Mouse (Mus musculus) embryonic facial prominence, embryonic 10.5 days (tissue): ENCODE results near the gene Fbxo3. TPM values are rescaled to one million over a fixed set of nuclear protein-coding genes. Genes with fewer than 3 reads are reported as not detected.
"Not testable (repeated sequence)": the region's sequence is repeated elsewhere in the genome, so short reads cannot be mapped to it uniquely, and the experiment has no call there.

ENCODE experiments used
- DNase-seq: peaks from one replicate; pipeline ENCODE4 v3.0.0-alpha.2; 2017; ENCODE audit warnings: low spot score
- H3K27ac ChIP-seq: fragments of 300-500 bp; sonication (generic); replicated peaks from 2 replicates; pipeline ENCODE4 v1.5.1; 2016; ENCODE audit warnings: mild to moderate bottlenecking
- H3K27me3 ChIP-seq: fragments of 300-500 bp; sonication (generic); replicated peaks from 2 replicates; pipeline ENCODE4 v1.6.1; 2016; ENCODE audit warnings: low read depth, mild to moderate bottlenecking; ENCODE audit not compliant: poor library complexity, severe bottlenecking
- H3K36me3 ChIP-seq: fragments of 300-500 bp; sonication (generic); replicated peaks from 2 replicates; pipeline ENCODE4 v1.6.1; 2016; ENCODE audit warnings: mild to moderate bottlenecking, moderate library complexity
- H3K4me1 ChIP-seq: fragments of 300-500 bp; sonication (generic); 2 replicates; pipeline ENCODE4 v1.6.1; 2016
- H3K4me3 ChIP-seq: fragments of 300-500 bp; sonication (generic); 2 replicates; pipeline ENCODE4 v1.5.1; 2016; ENCODE audit warnings: mild to moderate bottlenecking, moderate library complexity
- H3K9me3 ChIP-seq: fragments of 300-500 bp; sonication (generic); 2 replicates; pipeline ENCODE4 v1.6.1; 2016; ENCODE audit warnings: mild to moderate bottlenecking
- WGBS: fragments of 180-500 bp; shearing (Covaris S2); methylation state at CpG from one replicate; pipeline ENCODE4 v1.1.7; 2016; 5-methylcytosine and 5-hydroxymethylcytosine counted together
- polyA plus RNA-seq: library from polyadenylated mRNA; unstranded; fragments of >200 nt; fragmentation: Nextera tagmentation; extraction: Ambion mirVana; gene quantifications from 2 replicates; pipeline ENCODE4 v1.2.1, GENCODE M21; 2016

Gene Fbxo3
- polyA plus RNA-seq, 1 experiment from 2014 or later, result 44.4 TPM

DNA sequence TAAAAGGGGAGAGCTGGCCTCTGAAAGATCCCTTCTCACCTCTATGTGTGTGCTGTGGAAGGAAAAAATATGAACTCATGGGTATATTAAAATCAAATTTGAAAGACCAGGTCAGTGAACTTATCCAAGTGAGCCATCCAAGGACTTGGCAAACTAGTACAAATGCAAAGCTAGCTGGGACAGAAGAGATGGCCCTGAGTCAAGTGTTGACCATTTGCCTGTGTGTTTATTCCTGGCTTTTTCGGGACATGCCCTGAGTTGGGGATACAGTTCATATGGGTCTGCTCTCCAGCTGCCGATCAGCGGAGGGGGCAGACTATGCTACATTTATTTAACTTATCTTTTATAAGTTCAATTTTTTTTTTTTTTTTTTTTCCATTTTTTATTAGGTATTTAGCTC lies 18.7 kb upstream of the Fbxo3 start:
- 93% methylated on average over 3 of the region's 3 CpGs for WGBS
- not testable (repeated sequence) for H3K27ac ChIP-seq, H3K36me3 ChIP-seq, H3K9me3 ChIP-seq, H3K4me3 ChIP-seq, H3K4me1 ChIP-seq, H3K27me3 ChIP-seq, DNase-seq

DNA sequence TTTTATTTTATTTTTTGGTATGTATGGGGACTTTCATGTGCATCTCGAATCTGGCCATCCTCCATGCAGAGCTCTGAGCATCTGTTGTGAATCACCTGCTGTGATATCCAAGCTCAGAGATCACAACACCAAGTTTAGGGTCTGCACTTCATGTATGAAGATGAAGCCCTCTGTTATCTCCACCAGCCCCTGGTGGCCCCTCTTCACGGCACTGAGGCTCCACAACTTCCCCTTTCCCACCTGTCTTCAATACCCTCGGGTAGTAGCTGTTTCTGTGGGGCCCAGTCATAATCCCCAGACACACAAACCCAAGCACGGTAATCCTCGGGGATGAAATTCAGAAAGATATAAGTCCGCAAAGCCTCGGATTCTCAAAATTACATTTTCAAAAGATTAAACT lies 4.4 kb upstream of the Fbxo3 start:
- H3K4me1 ChIP-seq, result peaks cover 5% of the 10 kb centered on the region
- H3K9me3 ChIP-seq, result no peaks in the 10 kb centered on the region
- H3K27me3 ChIP-seq, result no peaks in the 10 kb centered on the region
- H3K27ac ChIP-seq, result no peak overlapping the region
- WGBS, result 83% methylated on average over 7 of the region's 7 CpGs
- H3K4me3 ChIP-seq, result no peak overlapping the region
- DNase-seq, result no peak
- no peaks in the 10 kb centered on the region for H3K36me3 ChIP-seq

DNA sequence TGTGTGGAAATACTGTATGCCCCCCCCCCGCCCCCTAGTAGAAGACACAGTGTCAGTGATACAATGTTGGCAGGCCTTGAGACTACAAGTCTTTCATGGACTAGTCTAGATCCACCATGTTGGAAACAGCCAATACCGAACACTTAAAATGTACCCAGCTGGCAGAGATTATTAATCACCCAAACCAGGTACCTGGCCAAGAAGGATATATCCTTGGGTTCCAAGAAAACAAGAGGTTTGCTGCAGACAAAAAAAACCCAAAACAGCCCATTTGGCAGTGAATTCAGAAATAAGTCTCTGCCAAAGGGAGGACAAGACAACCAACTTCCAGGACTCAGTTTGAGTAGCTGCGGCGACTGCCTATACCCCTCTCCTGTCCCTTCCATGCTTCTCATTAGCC lies 2.9 kb upstream of the Fbxo3 start:
- H3K9me3 ChIP-seq, result no peaks in the 10 kb centered on the region
- H3K27ac ChIP-seq, result no peak overlapping the region
- WGBS, result 91% methylated on average over 4 of the region's 4 CpGs
- no peak overlapping the region for H3K4me3 ChIP-seq
- DNase-seq, result no peak
- no peaks in the 10 kb centered on the region for H3K36me3 ChIP-seq
- peaks cover 19% of the 10 kb centered on the region for H3K4me1 ChIP-seq
- H3K27me3 ChIP-seq, result no peaks in the 10 kb centered on the region

DNA sequence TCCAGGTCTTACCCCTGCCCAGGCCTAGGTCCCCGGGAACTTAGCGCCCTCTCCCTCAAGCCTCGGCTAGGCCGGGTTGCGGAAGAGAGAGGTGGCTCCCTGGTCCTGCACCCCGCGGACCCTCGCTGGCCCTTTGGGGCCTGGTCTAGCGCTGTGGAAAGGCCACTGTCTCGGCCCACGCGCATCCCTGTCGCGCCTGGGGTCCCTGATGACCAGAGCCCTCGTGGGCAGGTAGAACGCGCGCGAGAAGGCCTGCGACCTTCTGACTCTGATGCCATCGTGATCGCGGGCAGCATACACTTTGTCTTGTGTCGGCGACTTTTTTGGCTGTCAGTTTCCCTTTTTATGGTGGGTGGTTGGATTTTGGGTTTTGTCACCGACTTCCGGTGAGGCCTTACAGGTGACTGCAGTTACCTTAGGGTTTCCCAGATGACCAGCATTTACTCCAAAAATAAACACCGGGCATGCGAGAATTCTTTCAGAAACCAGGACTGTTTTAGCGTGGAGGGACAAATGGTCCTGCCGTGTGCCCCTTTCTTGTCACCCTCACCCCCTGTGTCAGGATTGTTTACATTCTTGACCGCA lies 710 bp downstream of the Fbxo3 start, which contains the start of gene 4931422A03Rik:
TSS of gene 4931422A03Rik (minus strand) at position 223 of the 585 bp plus-strand sequence.
- peaks cover 5% of the 10 kb centered on the region; the same call in 1 of the 2 replicates for H3K36me3 ChIP-seq
- DNase-seq, result no peak
- H3K9me3 ChIP-seq, result no peaks in the 10 kb centered on the region
- H3K4me1 ChIP-seq, result peaks cover 24% of the 10 kb centered on the region
- 1% methylated on average over 32 of the region's 32 CpGs for WGBS
- peak within 1 kb of the TSS; percentile 95 for H3K27ac ChIP-seq
- H3K27me3 ChIP-seq, result no peaks in the 10 kb centered on the region
- H3K4me3 ChIP-seq, result peak within 1 kb of the TSS; percentile 98

DNA sequence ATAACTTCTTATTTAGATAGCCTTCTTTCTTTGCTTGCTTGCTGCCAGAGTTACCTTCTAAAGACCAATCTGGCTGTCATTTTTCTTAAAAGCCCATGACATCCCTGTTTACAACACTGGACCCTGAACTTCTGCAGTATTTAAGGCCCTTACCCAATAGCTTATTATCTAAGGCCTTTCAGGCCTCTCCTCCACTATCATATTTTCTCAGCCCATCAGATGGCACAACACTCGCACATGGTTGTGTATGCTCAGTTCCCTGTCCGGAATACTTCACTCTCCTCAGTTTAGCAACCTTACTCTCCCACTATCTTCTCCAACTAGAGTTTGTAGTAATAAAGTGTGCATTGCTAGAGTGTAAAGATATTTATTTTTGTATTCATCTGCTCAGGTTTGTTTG lies 1.6 kb downstream of the Fbxo3 start:
- H3K27ac ChIP-seq, result no peak overlapping the region
- no peaks in the 10 kb centered on the region for H3K9me3 ChIP-seq
- H3K27me3 ChIP-seq, result no peaks in the 10 kb centered on the region
- peaks cover 24% of the 10 kb centered on the region for H3K4me1 ChIP-seq
- WGBS, result 79% methylated on average over 2 of the region's 2 CpGs
- DNase-seq, result no peak
- H3K4me3 ChIP-seq, result peak overlapping the region; percentile 98
- peaks cover 12% of the 10 kb centered on the region for H3K36me3 ChIP-seq

DNA sequence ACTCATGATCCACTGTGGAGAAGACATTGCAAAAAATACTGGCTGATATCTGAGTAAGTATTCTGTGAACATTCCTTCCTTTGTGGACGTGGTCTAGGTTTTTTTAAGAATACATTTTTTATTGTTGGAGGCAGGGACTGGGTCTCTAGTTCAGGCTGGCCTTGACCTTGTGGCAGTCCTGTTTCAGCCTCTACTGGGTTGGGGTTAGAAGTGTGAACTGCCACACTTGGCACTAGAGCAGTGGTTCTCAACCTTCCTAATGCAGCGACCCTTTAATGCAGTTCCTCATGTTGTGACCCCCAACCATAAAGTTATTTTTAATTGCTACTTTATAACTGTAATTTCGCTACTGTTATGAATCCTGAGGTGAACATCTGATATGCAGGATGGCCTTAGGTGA lies 2.9 kb downstream of the Fbxo3 start:
- Histone ChIP-seq H3K27ac (no peak overlapping the region), H3K9me3 (no peaks in the 10 kb centered on the region), H3K27me3 (no peaks in the 10 kb centered on the region), H3K36me3 (peaks cover 23% of the 10 kb centered on the region), H3K4me1 (peaks cover 24% of the 10 kb centered on the region), H3K4me3 (no peak overlapping the region)
- 91% methylated on average over 3 of the region's 3 CpGs for WGBS
- no peak for DNase-seq

DNA sequence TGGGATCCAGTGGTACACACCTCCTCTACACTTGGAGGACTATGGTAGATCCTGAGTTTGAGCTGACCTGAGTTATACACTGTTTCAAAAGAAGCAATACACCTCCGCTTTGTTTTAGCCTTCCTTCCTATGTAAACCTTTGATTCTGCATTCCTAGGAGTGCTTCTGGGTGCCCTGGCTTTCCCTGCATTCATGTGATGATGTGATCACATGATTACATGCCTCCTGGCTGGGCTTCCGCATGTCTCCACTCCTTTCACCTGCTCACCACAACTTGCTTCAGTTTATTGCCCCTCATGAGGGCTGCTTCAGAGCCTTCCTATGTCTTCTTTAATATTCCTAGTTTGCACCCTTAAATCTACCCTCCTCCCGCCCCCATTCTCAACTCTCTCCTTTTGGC lies 4.5 kb downstream of the Fbxo3 start:
- DNase-seq, result no peak
- 91% methylated on average over 3 of the region's 3 CpGs for WGBS
- H3K27me3 ChIP-seq, result no peaks in the 10 kb centered on the region

DNA sequence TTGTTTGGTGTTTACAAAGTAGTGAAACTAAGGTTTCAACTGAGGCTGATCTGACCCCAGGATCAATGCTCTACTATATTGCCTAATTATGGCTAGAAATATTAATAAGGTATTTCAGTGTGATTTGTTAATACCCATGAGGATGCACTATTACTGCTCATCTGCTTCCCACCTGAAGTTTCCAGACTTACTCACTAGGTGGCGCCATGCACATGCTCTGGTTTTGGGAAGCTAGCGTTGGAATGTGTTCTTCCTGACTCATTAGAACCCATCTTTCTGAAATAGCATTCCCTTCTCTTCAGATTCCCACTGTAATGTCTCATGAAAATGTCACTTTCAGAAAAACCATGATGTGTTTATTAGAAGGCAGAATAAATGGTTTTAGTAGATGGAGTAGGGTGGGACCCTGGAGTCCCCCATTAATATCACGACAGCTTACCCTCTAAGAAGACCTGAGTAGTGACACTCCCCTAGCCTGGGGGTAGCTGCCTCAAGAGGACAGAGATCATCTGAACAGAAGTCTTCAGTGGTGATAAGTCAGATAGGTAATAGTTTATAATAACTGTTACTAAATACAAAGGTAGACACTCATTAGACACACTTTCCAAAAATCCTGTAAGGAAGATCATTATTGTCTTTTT lies 7.4 kb downstream of the Fbxo3 start:
- peak; percentile 67 for DNase-seq
- Histone ChIP-seq H3K4me3 (no peak overlapping the region), H3K36me3 (peaks cover 63% of the 10 kb centered on the region), H3K4me1 (peaks cover 2% of the 10 kb centered on the region; the same call in 1 of the 2 replicates), H3K9me3 (no peaks in the 10 kb centered on the region), H3K27ac (no peak overlapping the region), H3K27me3 (no peaks in the 10 kb centered on the region)
- 36% methylated on average over 3 of the region's 3 CpGs for WGBS

More for the DNA sequence above, 4.5 kb downstream of the Fbxo3 start:
- H3K4me1 ChIP-seq, result peaks cover 24% of the 10 kb centered on the region
- H3K36me3 ChIP-seq, result peaks cover 39% of the 10 kb centered on the region
- no peak overlapping the region for H3K4me3 ChIP-seq
- no peak overlapping the region for H3K27ac ChIP-seq
- no peaks in the 10 kb centered on the region for H3K9me3 ChIP-seq

DNA sequence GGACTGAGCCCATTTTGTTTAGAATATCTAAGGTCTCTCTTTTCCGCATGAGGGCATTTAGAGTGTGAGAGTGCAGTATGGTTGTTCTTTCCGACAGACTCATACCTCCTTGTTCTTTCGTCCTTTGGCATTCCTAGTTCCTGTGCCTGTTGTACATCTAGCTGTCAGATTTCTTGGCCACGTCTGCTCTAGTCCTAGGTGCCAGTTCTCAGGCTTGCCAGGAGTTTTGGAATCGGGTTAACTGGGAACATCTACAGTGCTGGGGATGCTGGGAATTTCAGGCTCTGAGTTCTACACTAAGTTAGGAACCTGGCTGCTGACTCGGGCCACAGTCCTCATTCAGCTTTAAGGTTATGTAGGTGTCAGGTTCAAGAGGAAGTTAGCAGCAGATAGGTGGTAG lies 8.1 kb downstream of the Fbxo3 start:
- Histone ChIP-seq H3K27me3 (no peaks in the 10 kb centered on the region), H3K36me3 (peaks cover 68% of the 10 kb centered on the region), H3K27ac (no peak overlapping the region), H3K9me3 (no peaks in the 10 kb centered on the region), H3K4me1 (no peaks in the 10 kb centered on the region), H3K4me3 (no peak overlapping the region)
- WGBS, result 89% methylated on average over 6 of the region's 6 CpGs
- no peak for DNase-seq

DNA sequence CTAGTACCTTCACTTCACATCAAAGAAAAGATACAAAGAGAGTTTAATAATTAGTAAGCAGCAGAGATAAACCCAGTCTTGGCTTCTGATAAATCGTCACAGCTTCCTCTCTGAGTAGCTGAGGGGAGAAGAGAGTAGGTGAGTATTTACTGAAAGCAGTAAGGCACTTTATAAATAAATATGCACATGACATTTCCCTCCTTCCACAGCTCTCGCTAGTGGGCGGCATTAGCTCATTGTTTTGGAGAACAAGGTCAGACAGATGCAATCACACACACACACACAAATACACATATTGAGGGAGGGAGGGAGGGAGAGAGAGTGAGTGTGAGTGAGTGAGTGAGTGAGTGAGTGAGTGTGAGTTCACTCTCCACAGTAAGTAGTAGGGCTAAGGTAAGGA lies 8.8 kb downstream of the Fbxo3 start:
- H3K9me3 ChIP-seq, result no peaks in the 10 kb centered on the region
- DNase-seq, result no peak
- no peaks in the 10 kb centered on the region for H3K27me3 ChIP-seq
- 82% methylated on average over 3 of the region's 3 CpGs for WGBS
- no peak overlapping the region for H3K27ac ChIP-seq
- H3K4me1 ChIP-seq, result no peaks in the 10 kb centered on the region
- H3K36me3 ChIP-seq, result peaks cover 71% of the 10 kb centered on the region
- no peak overlapping the region for H3K4me3 ChIP-seq

DNA sequence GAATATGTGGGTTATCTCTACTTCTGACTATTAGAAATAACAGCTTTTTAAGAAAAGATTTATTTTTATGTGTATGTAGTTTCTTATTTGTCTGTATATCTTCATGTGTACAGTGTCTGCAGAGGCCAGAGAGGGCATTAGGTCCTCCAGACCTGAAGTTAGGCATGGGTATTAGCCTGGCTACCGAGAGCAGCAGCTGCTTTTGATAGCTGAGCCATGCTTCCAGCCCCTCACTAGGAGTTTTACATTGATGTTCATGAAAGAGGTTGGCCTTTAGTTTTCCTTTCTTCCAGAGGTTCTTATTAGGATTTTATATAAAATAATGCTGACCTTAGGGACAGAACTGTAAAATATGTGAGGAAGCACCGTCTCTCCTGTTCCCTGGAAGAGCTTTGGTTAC lies 10.7 kb downstream of the Fbxo3 start:
- 73% methylated on average over 2 of the region's 2 CpGs for WGBS
- H3K36me3 ChIP-seq, result peaks cover 75% of the 10 kb centered on the region

DNA sequence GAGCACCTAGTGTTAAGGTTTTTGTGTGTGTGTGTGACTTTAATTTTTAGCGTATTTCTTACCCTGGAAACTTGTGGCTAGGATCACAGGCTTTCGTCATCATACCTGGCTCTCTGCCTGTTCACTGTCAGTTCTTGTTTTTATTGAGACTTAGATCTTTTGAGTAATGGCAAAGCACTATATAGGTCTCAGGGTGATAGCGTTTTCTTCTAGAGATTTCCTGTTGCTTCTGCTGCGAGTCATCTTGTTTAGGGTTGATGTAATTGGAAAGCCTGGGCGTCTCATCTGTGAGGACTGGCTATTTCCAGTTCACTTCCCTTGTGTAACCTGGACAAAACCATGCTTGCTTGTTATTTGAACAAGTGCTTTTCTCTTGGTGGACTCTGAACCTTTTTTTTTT lies 14.1 kb downstream of the Fbxo3 start:
- peaks cover 66% of the 10 kb centered on the region for H3K36me3 ChIP-seq

More for the DNA sequence above, 10.7 kb downstream of the Fbxo3 start:
- Histone ChIP-seq H3K27ac (no peak overlapping the region), H3K4me1 (no peaks in the 10 kb centered on the region), H3K4me3 (no peak overlapping the region), H3K27me3 (no peaks in the 10 kb centered on the region), H3K9me3 (no peaks in the 10 kb centered on the region)
- no peak for DNase-seq

DNA sequence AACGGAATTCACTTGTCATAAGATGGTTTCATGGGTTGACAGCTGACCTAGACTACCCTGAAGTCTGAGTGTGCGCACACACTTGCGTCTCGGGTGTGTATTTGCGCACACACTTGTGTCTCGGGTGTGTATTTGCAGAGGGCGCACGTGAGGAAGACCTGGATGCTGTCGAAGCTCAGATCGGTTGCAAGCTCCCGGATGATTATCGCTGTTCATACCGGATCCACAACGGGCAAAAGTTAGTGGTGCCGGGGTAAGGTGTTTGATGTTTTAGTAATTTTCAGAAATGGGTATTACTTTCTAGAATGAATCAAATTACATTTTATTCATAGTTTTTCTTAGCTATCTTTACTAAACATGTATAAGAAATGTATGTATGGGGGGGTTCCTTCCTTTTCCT lies 15.2 kb downstream of the Fbxo3 start:
- peaks cover 60% of the 10 kb centered on the region for H3K36me3 ChIP-seq
- H3K27me3 ChIP-seq, result no peaks in the 10 kb centered on the region
- no peak overlapping the region for H3K4me3 ChIP-seq
- H3K27ac ChIP-seq, result no peak overlapping the region
- H3K9me3 ChIP-seq, result no peaks in the 10 kb centered on the region
- WGBS, result 94% methylated on average over 15 of the region's 15 CpGs
- no peak for DNase-seq
- peaks cover 8% of the 10 kb centered on the region for H3K4me1 ChIP-seq

More for the DNA sequence above, 14.1 kb downstream of the Fbxo3 start:
- DNase-seq, result no peak
- Histone ChIP-seq H3K27ac (no peak overlapping the region), H3K4me1 (peaks cover 8% of the 10 kb centered on the region), H3K9me3 (no peaks in the 10 kb centered on the region), H3K4me3 (no peak overlapping the region), H3K27me3 (no peaks in the 10 kb centered on the region)
- WGBS, result 86% methylated on average over 5 of the region's 5 CpGs
